Mouse (Mus musculus) brain, embryonic 14.5 days (tissue): ENCODE measurements at regions not wholly inside any gene's neighbourhood (a gene's known extent, or its start where the extent isn't known, plus 50 kb on each side); places are given as distances from the start of the nearest gene placed in this dataset.

Experiments
- CTCF ChIP-seq: fragments of 200-500 bp; IDR thresholded peaks from 2 replicates; pipeline ENCODE4 v1.5.1; 2012; ENCODE audit warnings: inconsistent platforms, mild to moderate bottlenecking, moderate library complexity, borderline replicate concordance; ENCODE audit not compliant: insufficient read depth, insufficient read length; ENCODE audit errors: extremely low read depth
- POLR2A ChIP-seq: fragments of 200-500 bp; IDR thresholded peaks from 2 replicates; pipeline ENCODE4 v1.6.1; 2012; ENCODE audit warnings: mild to moderate bottlenecking, inconsistent platforms, borderline replicate concordance; ENCODE audit not compliant: poor library complexity, insufficient read depth, insufficient read length, severe bottlenecking; ENCODE audit errors: extremely low read depth

DNA sequence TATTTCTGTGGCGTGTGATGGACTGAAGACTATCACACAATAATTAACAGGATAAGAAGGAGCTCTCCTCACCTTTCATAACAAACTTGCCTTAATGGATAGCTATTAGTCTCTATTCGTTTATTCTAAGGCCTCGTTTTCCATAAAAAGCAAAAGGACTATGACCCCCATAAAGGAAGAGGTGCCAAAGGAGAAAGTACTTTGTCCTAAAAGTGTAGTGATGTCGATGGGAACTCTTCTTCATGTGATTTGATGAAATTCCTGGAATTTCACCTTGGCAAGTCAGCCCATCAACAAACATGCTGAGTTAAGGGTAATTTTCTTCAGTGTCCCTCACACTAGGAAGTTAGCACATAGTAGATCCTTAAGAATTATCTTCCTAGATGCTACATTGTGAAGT is 293.9 kb downstream of the Lyplal1 start:
- TF ChIP-seq POLR2A (no peak), CTCF (no peak)
